Mouse (Mus musculus) megakaryocyte, embryonic 14.5 days (primary cell): ENCODE measurements around the gene Gbp7.

Source experiments
- FLI1 ChIP-seq: IDR thresholded peaks from 2 replicates; pipeline ENCODE4 v1.6.1; 2012; ENCODE audit warnings: low read length, inconsistent platforms, mixed read lengths
- GATA1 ChIP-seq: IDR thresholded peaks from 3 replicates; pipeline ENCODE4 v1.6.1; 2012; ENCODE audit warnings: mixed read lengths, low read length, inconsistent platforms, borderline replicate concordance

- no peak for TF ChIP-seq GATA1
- no peak for TF ChIP-seq FLI1
Measured at GRCm38 (mm10) chr3:142550052-142550676, 20.0 kb downstream of the Gbp7 start.
